Mouse (Mus musculus) heart, adult 8-10 months (tissue): ENCODE measurements around the gene Zc3h12d. TPM values are rescaled to one million over a fixed set of nuclear protein-coding genes. Genes with fewer than 3 reads are reported as not detected.
"Not testable (repeated sequence)": the region's sequence is repeated elsewhere in the genome, so short reads cannot be mapped to it uniquely, and the experiment has no call there.

Experiments
- DNase-seq: peaks from one replicate; pipeline ENCODE4 v3.0.0; 2022; ENCODE audit warnings: low spot score
- microRNA-seq: library from miRNA; unstranded; fragments of <30 nt; microRNA quantifications from one replicate; pipeline ENCODE4 v1.2.0, GENCODE M21; 2022
- total RNA-seq, 4 experiments: library from RNA; stranded (reverse); gene quantifications; 2 replicates each; pipeline ENCODE4 v1.2.4; 2022

Zc3h12d gene
- total RNA-seq, 4 experiments from 2014 or later: 0.14 to 0.26 (median 0.23) TPM

- no peak for DNase-seq
These were observed 38.5 kb downstream of the Zc3h12d start for GRCm38 (mm10) chr10:7870571-7871315.

GRCm38 (mm10) chr10:7871381-7872020 lies 39.2 kb downstream of the Zc3h12d start:
- DNase-seq: no peak

- DNase-seq: no peak
These were observed 41.9 kb downstream of the Zc3h12d start for GRCm38 (mm10) chr10:7874194-7874593.

GRCm38 (mm10) chr10:7880283-7880682 lies 48.0 kb downstream of the Zc3h12d start:
- not testable (repeated sequence) for DNase-seq

GRCm38 (mm10) chr10:7881971-7882370 lies 49.7 kb downstream of the Zc3h12d start:
- DNase-seq: no peak

- peak; percentile 66 for DNase-seq
These were observed 51.3 kb downstream of the Zc3h12d start for GRCm38 (mm10) chr10:7883524-7883923.

GRCm38 (mm10) chr10:7888256-7888868 lies 56.1 kb downstream of the Zc3h12d start:
- DNase-seq: no peak

GRCm38 (mm10) chr10:7900719-7901627 lies 68.7 kb downstream of the Zc3h12d start:
- no peak for DNase-seq

GRCm38 (mm10) chr10:7904157-7904556 lies 71.9 kb downstream of the Zc3h12d start:
- no peak for DNase-seq

- DNase-seq: no peak
These were observed 74.9 kb downstream of the Zc3h12d start for GRCm38 (mm10) chr10:7907151-7907550.

- no peak for DNase-seq
These were observed 79.0 kb downstream of the Zc3h12d start for GRCm38 (mm10) chr10:7911268-7911667.

Small RNAs within 50 kb of the gene (microRNA-seq; reads per million reads assigned to microRNA genes)
- not detected for gene Mir5104

Other genes starting within 250 kb of the Zc3h12d start
- 1 to 10 TPM; 2.8 to 6.1 (median 3.8) TPM for gene Lrp11, start 242.7 kb upstream of the Zc3h12d start, total RNA-seq
- gene Nup43, start 165.0 kb upstream of the Zc3h12d start, total RNA-seq: 1 to 10 TPM; 4.9 to 7.1 (median 6.0) TPM
- 100 to 1,000 TPM in 1 of 4 experiments, 10 to 100 TPM in 3; 94.3 to 102 (median 98.0) TPM for gene Pcmt1, start 151.3 kb upstream of the Zc3h12d start, total RNA-seq
- 10 to 100 TPM; 10.5 to 12.1 (median 10.8) TPM for gene Lats1, start 151.3 kb upstream of the Zc3h12d start, total RNA-seq
- gene Katna1, start 106.5 kb upstream of the Zc3h12d start, total RNA-seq: 10 to 100 TPM; 10.1 to 14.0 (median 13.7) TPM
- gene Ginm1, start 39.6 kb upstream of the Zc3h12d start, total RNA-seq: 100 to 1,000 TPM in 2 of 4 experiments, 10 to 100 TPM in 2; 94.3 to 115 (median 102) TPM
- gene Ppil4, start 39.6 kb upstream of the Zc3h12d start, total RNA-seq: 10 to 100 TPM; 10.3 to 15.9 (median 13.5) TPM
- gene Tab2, start 123.8 kb downstream of the Zc3h12d start, total RNA-seq: 10 to 100 TPM; 48.7 to 54.6 (median 51.3) TPM